Mouse (Mus musculus): ENCODE measurements at regions not wholly inside any gene's neighbourhood (a gene's known extent, or its start where the extent isn't known, plus 50 kb on each side); places are given as distances from the start of the nearest gene placed in this dataset.

- Histone ChIP-seq H3K4me2 (ENCODE audit: low read length) (no peak overlapping the region), H3K9me3 (ENCODE audit: control insufficient read depth, low read length) (no peaks in the 10 kb centered on the region), H3K4me3 (replicated peaks; ENCODE audit: low read depth, low read length) (no peak overlapping the region), H3K36me3 (ENCODE audit: control insufficient read depth, insufficient read depth, low read length) (no peaks in the 10 kb centered on the region), H3K27ac (replicated peaks; ENCODE audit: low read depth, low read length) (no peak overlapping the region), H3K27me3 (ENCODE audit: control insufficient read depth, insufficient read depth, low read length) (no peaks in the 10 kb centered on the region), H3K9ac (replicated peaks; ENCODE audit: low read length) (no peak overlapping the region), H3K4me1 (ENCODE audit: control insufficient read depth, insufficient read depth, low read length) (no peaks in the 10 kb centered on the region)
- ATAC-seq (ENCODE audit: low FRiP score, low TSS enrichment) (no peak), DNase-seq (peak; percentile 12)
- 58% methylated on average over 4 of the region's 4 CpGs for WGBS
Observed at GRCm38 (mm10) chrX:58445624-58446323, 423.3 kb downstream of the Zic3 start.

GRCm38 (mm10) chrX:58447605-58448004 lies 425.1 kb downstream of the Zic3 start:
- H3K27ac ChIP-seq (replicated peaks; ENCODE audit: low read depth, low read length): no peak overlapping the region
- WGBS: 66% methylated on average over 6 of the region's 6 CpGs
- no peak overlapping the region for H3K4me3 ChIP-seq (replicated peaks; ENCODE audit: low read depth, low read length)
- H3K27me3 ChIP-seq (ENCODE audit: control insufficient read depth, insufficient read depth, low read length): no peaks in the 10 kb centered on the region
- no peaks in the 10 kb centered on the region for H3K36me3 ChIP-seq (ENCODE audit: control insufficient read depth, insufficient read depth, low read length)
- ATAC-seq (ENCODE audit: low FRiP score, low TSS enrichment) (no peak), DNase-seq (no peak)
- no peak overlapping the region for H3K9ac ChIP-seq (replicated peaks; ENCODE audit: low read length)
- H3K4me2 ChIP-seq (ENCODE audit: low read length): no peak overlapping the region
- no peaks in the 10 kb centered on the region for H3K9me3 ChIP-seq (ENCODE audit: control insufficient read depth, low read length)
- H3K4me1 ChIP-seq (ENCODE audit: control insufficient read depth, insufficient read depth, low read length): no peaks in the 10 kb centered on the region

GRCm38 (mm10) chrX:58469683-58470082 lies 439.5 kb upstream of the 4930550L24Rik start:
- Histone ChIP-seq H3K9me3 (ENCODE audit: control insufficient read depth, low read length) (no peaks in the 10 kb centered on the region), H3K9ac (replicated peaks; ENCODE audit: low read length) (no peak overlapping the region), H3K36me3 (ENCODE audit: control insufficient read depth, insufficient read depth, low read length) (no peaks in the 10 kb centered on the region), H3K4me2 (ENCODE audit: low read length) (peak overlapping the region; percentile 17; the same call in 1 of the 2 replicates), H3K4me3 (replicated peaks; ENCODE audit: low read depth, low read length) (no peak overlapping the region), H3K4me1 (ENCODE audit: control insufficient read depth, insufficient read depth, low read length) (no peaks in the 10 kb centered on the region), H3K27me3 (ENCODE audit: control insufficient read depth, insufficient read depth, low read length) (no peaks in the 10 kb centered on the region), H3K27ac (replicated peaks; ENCODE audit: low read depth, low read length) (0 out of 2 replicates have a peak overlapping the region, but pooled peaks have one; percentile 20)
- WGBS: 46% methylated on average over 6 of the region's 6 CpGs
- ATAC-seq (ENCODE audit: low FRiP score, low TSS enrichment) (no peak), DNase-seq (peak; percentile 70)

GRCm38 (mm10) chrX:58470986-58471385 lies 438.2 kb upstream of the 4930550L24Rik start:
- Histone ChIP-seq H3K9ac (replicated peaks; ENCODE audit: low read length) (no peak overlapping the region), H3K4me2 (ENCODE audit: low read length) (no peak overlapping the region), H3K4me1 (ENCODE audit: control insufficient read depth, insufficient read depth, low read length) (no peaks in the 10 kb centered on the region), H3K27me3 (ENCODE audit: control insufficient read depth, insufficient read depth, low read length) (no peaks in the 10 kb centered on the region), H3K9me3 (ENCODE audit: control insufficient read depth, low read length) (no peaks in the 10 kb centered on the region), H3K36me3 (ENCODE audit: control insufficient read depth, insufficient read depth, low read length) (no peaks in the 10 kb centered on the region), H3K4me3 (replicated peaks; ENCODE audit: low read depth, low read length) (no peak overlapping the region), H3K27ac (replicated peaks; ENCODE audit: low read depth, low read length) (no peak overlapping the region)
- WGBS: 48% methylated on average over 1 of the region's 1 CpGs
- DNase-seq (no peak), ATAC-seq (ENCODE audit: low FRiP score, low TSS enrichment) (no peak)

- Histone ChIP-seq H3K27me3 (ENCODE audit: control insufficient read depth, insufficient read depth, low read length) (no peaks in the 10 kb centered on the region), H3K9ac (replicated peaks; ENCODE audit: low read length) (no peak overlapping the region), H3K4me1 (ENCODE audit: control insufficient read depth, insufficient read depth, low read length) (no peaks in the 10 kb centered on the region), H3K27ac (replicated peaks; ENCODE audit: low read depth, low read length) (no peak overlapping the region), H3K36me3 (ENCODE audit: control insufficient read depth, insufficient read depth, low read length) (no peaks in the 10 kb centered on the region), H3K4me3 (replicated peaks; ENCODE audit: low read depth, low read length) (no peak overlapping the region), H3K9me3 (ENCODE audit: control insufficient read depth, low read length) (no peaks in the 10 kb centered on the region), H3K4me2 (ENCODE audit: low read length) (no peak overlapping the region)
- 19% methylated on average over 2 of the region's 2 CpGs for WGBS
- DNase-seq: peak; percentile 77
- no peak for ATAC-seq (ENCODE audit: low FRiP score, low TSS enrichment)
Observed at GRCm38 (mm10) chrX:58490861-58491260, 418.3 kb upstream of the 4930550L24Rik start.

GRCm38 (mm10) chrX:58503573-58503972 lies 405.6 kb upstream of the 4930550L24Rik start:
- Histone ChIP-seq H3K4me3 (replicated peaks; ENCODE audit: low read depth, low read length) (no peak overlapping the region), H3K36me3 (ENCODE audit: control insufficient read depth, insufficient read depth, low read length) (no peaks in the 10 kb centered on the region), H3K4me1 (ENCODE audit: control insufficient read depth, insufficient read depth, low read length) (no peaks in the 10 kb centered on the region), H3K4me2 (ENCODE audit: low read length) (no peak overlapping the region), H3K9ac (replicated peaks; ENCODE audit: low read length) (no peak overlapping the region), H3K9me3 (ENCODE audit: control insufficient read depth, low read length) (no peaks in the 10 kb centered on the region), H3K27me3 (ENCODE audit: control insufficient read depth, insufficient read depth, low read length) (no peaks in the 10 kb centered on the region), H3K27ac (replicated peaks; ENCODE audit: low read depth, low read length) (no peak overlapping the region)
- 38% methylated on average over 1 of the region's 1 CpGs for WGBS
- DNase-seq: peak; percentile 62
- ATAC-seq (ENCODE audit: low FRiP score, low TSS enrichment): peak; percentile 70

- DNase-seq (peak; percentile 49), ATAC-seq (ENCODE audit: low FRiP score, low TSS enrichment) (no peak)
- Histone ChIP-seq H3K9ac (replicated peaks; ENCODE audit: low read length) (no peak overlapping the region), H3K36me3 (ENCODE audit: control insufficient read depth, insufficient read depth, low read length) (no peaks in the 10 kb centered on the region), H3K4me2 (ENCODE audit: low read length) (no peak overlapping the region), H3K27me3 (ENCODE audit: control insufficient read depth, insufficient read depth, low read length) (no peaks in the 10 kb centered on the region), H3K4me3 (replicated peaks; ENCODE audit: low read depth, low read length) (no peak overlapping the region), H3K4me1 (ENCODE audit: control insufficient read depth, insufficient read depth, low read length) (no peaks in the 10 kb centered on the region), H3K27ac (replicated peaks; ENCODE audit: low read depth, low read length) (no peak overlapping the region), H3K9me3 (ENCODE audit: control insufficient read depth, low read length) (no peaks in the 10 kb centered on the region)
- 59% methylated on average over 5 of the region's 5 CpGs for WGBS
Observed at GRCm38 (mm10) chrX:58514925-58515324, 394.2 kb upstream of the 4930550L24Rik start.

Measured in midbrain, embryonic 14.5 days (tissue).